In the genomic region with DNA sequence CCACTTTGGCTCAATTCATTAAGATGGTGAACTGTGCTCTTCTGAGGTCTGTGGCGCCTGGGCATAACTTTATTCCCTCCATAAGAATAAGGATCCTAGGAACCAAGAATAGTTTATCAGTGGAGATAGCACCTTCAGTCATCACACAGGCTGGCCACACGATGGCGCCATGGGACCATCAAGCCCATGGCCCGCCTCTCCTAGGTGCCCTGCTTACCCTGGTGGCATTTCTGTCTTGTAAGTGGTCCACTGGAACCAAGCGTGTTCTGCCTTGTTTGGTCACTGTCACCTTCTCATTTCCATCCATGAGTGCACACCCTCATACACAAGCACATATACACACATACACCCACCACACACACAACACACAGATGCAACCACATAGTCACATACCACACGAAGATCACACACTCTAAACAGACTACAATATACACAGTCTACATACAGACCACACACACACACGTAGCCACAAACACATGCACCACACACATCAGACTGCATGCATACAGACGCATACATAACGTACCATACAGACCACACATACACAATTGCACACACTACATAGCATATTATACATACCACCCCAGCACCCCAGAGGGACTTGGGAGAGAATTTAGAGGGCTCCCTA, we compare ENCODE assay signal across 8 mouse cellular contexts.
A peak's percentile ranks its signal among the peaks of the same experiment; 100 is the strongest.
DNase-seq lines count a peak whose midpoint lies in the region; ATAC-seq and TF ChIP-seq lines count a peak whose summit lies in the region.

No protein-coding gene starts in this region.

- peak; percentile 13 to 37 for DNase-seq in cerebellum, adult 18-20 months
- DNase-seq in MN1 (ENCODE audit: low spot score) = peak; percentile 30
- peak; percentile 46 to 68 for DNase-seq in cerebellum, postnatal 25 days
- DNase-seq in gastrocnemius, postnatal 10 days = peak; percentile 55
- DNase-seq in layer of hippocampus, adult 2 months (ENCODE audit: low spot score in 2 of 2) = peak; percentile 56 to 73
- DNase-seq in right cerebral cortex, postnatal 4 days = peak; percentile 78

- H3K27ac ChIP-seq in layer of hippocampus, adult 2 months = no peak overlapping the region

- no peak overlapping the region for H3K4me3 ChIP-seq in layer of hippocampus, adult 2 months

- no peak for ATAC-seq in cerebellum, adult (ENCODE audit: insufficient number of reproducible peaks, low FRiP score, low TSS enrichment)
- ATAC-seq in megakaryocyte, adult 5-6 weeks (ENCODE audit: poor library complexity, severe bottlenecking) = peak; percentile 56; the same call in 1 of the 2 replicates

- TF ChIP-seq CTCF in layer of hippocampus, adult 2 months (conservative IDR thresholded peaks at IDR 0.05) = peak; percentile 93

Comparison
In these comparisons a context has a peak if more than half of its experiments do, and no peak if none do; other contexts are left out.
1. DNase-seq: peak in every context shown above with its lines; median percentile 78 in right cerebral cortex, postnatal 4 days; 64 in layer of hippocampus, adult 2 months; 57 in cerebellum, postnatal 25 days; 55 in gastrocnemius, postnatal 10 days; 30 in MN1; 25 in cerebellum, adult 18-20 months.